In genomic region chr9:104235751-104236150, GRCm38 (mm10) we compare ENCODE assay signal across 9 mouse cellular contexts. TPM values are rescaled to one million over a fixed set of nuclear protein-coding genes. Genes with fewer than 3 reads are reported as not detected.
DNase-seq lines count a peak whose midpoint lies in the region; ATAC-seq and TF ChIP-seq lines count a peak whose summit lies in the region.
"Had no signal": no experiment of that assay in that cellular context is flagged by ENCODE, and none has a peak within 500 bp of the region (broad histone marks: within the 10 kb centered on the region; RNA-seq: fewer than 3 reads in every experiment).

No protein-coding gene starts in this region.

- no peak overlapping the region for H3K27ac ChIP-seq in gastrocnemius, adult 2 months
- peak overlapping the region; percentile 55 for H3K27ac ChIP-seq in neural tube, embryonic 13.5 days (replicated peaks)
- peak overlapping the region; percentile 69 for H3K27ac ChIP-seq in forebrain, embryonic 16.5 days (ENCODE audit: low read length)
- H3K27ac ChIP-seq: hindbrain, embryonic 15.5 days had no signal

- peak; percentile 41 for DNase-seq in gastrocnemius, adult 2 months
- DNase-seq in gastrocnemius, postnatal 25 days, result no peak
- no peak for DNase-seq in neural tube, embryonic 10.5 days (ENCODE audit: extremely low spot score, low spot score)
- peak; percentile 32 to 43 for DNase-seq in layer of hippocampus, postnatal 36 days
- DNase-seq in embryo, embryonic 10 days (ENCODE audit: low spot score), result no peak
- no peak for DNase-seq in spleen, adult 18-20 months

- TF ChIP-seq CTCF in gastrocnemius, adult 2 months (IDR thresholded peaks at IDR 0.05), result no peak

- WGBS in neural tube, embryonic 13.5 days, result 50% methylated on average over 5 of the region's 5 CpGs
- 24% methylated on average over 5 of the region's 5 CpGs for WGBS in forebrain, embryonic 16.5 days

- no peak for ATAC-seq in neural tube, embryonic 13.5 days (ENCODE audit: low read depth)
- peak; percentile 72 for ATAC-seq in forebrain, embryonic 16.5 days

- H3K9ac ChIP-seq in neural tube, embryonic 13.5 days, result no peak overlapping the region
- H3K9ac ChIP-seq in forebrain, embryonic 16.5 days (replicated peaks; ENCODE audit: low read depth, low read length), result no peak overlapping the region
- H3K9ac ChIP-seq: hindbrain, embryonic 15.5 days had no signal

- peaks cover 13% of the 10 kb centered on the region for H3K4me1 ChIP-seq in neural tube, embryonic 13.5 days (replicated peaks)
- H3K4me1 ChIP-seq in forebrain, embryonic 16.5 days (replicated peaks; ENCODE audit: control insufficient read depth, insufficient read depth, low read length), result peaks cover 12% of the 10 kb centered on the region
- H3K4me1 ChIP-seq: hindbrain, embryonic 15.5 days had no signal

- no peaks in the 10 kb centered on the region for H3K27me3 ChIP-seq in neural tube, embryonic 13.5 days
- no peaks in the 10 kb centered on the region for H3K27me3 ChIP-seq in forebrain, embryonic 16.5 days (replicated peaks; ENCODE audit: control insufficient read depth, insufficient read depth, low read length)
- H3K27me3 ChIP-seq: hindbrain, embryonic 15.5 days had no signal

- H3K4me2 ChIP-seq in neural tube, embryonic 13.5 days, result no peak overlapping the region
- H3K4me2 ChIP-seq in forebrain, embryonic 16.5 days (ENCODE audit: low read length), result no peak overlapping the region
- H3K4me2 ChIP-seq: hindbrain, embryonic 15.5 days had no signal

- intact Hi-C loops in gastrocnemius, adult 2 months (cut with DNase I), result no loop called here

- no peaks in the 10 kb centered on the region for H3K9me3 ChIP-seq in neural tube, embryonic 13.5 days
- H3K9me3 ChIP-seq in forebrain, embryonic 16.5 days (ENCODE audit: control insufficient read depth, low read length), result no peaks in the 10 kb centered on the region
- H3K9me3 ChIP-seq: hindbrain, embryonic 15.5 days had no signal

- H3K36me3 ChIP-seq in neural tube, embryonic 13.5 days, result peaks cover 66% of the 10 kb centered on the region
- H3K36me3 ChIP-seq in forebrain, embryonic 16.5 days (ENCODE audit: control insufficient read depth, insufficient read depth), result peaks cover 5% of the 10 kb centered on the region

- H3K4me3 ChIP-seq in gastrocnemius, adult 2 months, result no peak overlapping the region
- no peak overlapping the region for H3K4me3 ChIP-seq in neural tube, embryonic 13.5 days
- no peak overlapping the region for H3K4me3 ChIP-seq in forebrain, embryonic 16.5 days (replicated peaks; ENCODE audit: low read length)
- H3K4me3 ChIP-seq: hindbrain, embryonic 15.5 days had no signal

RNA-seq across cellular contexts. Expression of gene Dnajc13, which starts 27.0 kb away (rescaled TPM):
- total RNA-seq in gastrocnemius, adult 2 months (2021), result 10 to 100 TPM; 29.7 to 32.1 TPM
- total RNA-seq in gastrocnemius, postnatal 25 days (2021), result 10 to 100 TPM; 25.8 to 26.2 TPM
- polyA plus RNA-seq in neural tube, embryonic 13.5 days (2015; fragmentation: Nextera tagmentation; extraction: Ambion mirVana), result 16.3 and 19.5 TPM in 2 replicates
- polyA plus RNA-seq in forebrain, embryonic 16.5 days (2015; fragmentation: Nextera tagmentation; extraction: Ambion mirVana), result 17.9 and 22.8 TPM in 2 replicates
- total RNA-seq in layer of hippocampus, postnatal 36 days (2021), result 10 to 100 TPM; 61.7 to 70.3 TPM

Comparison
In these comparisons a context has a peak if more than half of its experiments do, and no peak if none do; other contexts are left out.
1. DNase-seq: peak in gastrocnemius, adult 2 months (single experiment) and layer of hippocampus, postnatal 36 days (2 of 2); none in gastrocnemius, postnatal 25 days (single experiment), neural tube, embryonic 10.5 days (single experiment), embryo, embryonic 10 days (single experiment) and spleen, adult 18-20 months (0 of 2).